Mouse (Mus musculus): ENCODE measurements around the gene Gm5901. TPM values are rescaled to one million over a fixed set of nuclear protein-coding genes. Genes with fewer than 3 reads are reported as not detected.

The Gm5901 gene
- polyA plus RNA-seq, 1 experiment: not detected

GRCm38 (mm10) chr7:105399935-105400624 lies 25.2 kb downstream of the Gm5901 start, which contains the start of gene Fam160a2:
TSS of gene Fam160a2 (minus strand) at chr7:105400054.
- DNase-seq (ENCODE audit: extremely low spot score in 1 of 2, low spot score in 1 of 2): peak; percentile 99 to 100

GRCm38 (mm10) chr7:105404268-105404667 lies 29.4 kb downstream of the Gm5901 start, which contains the start of gene Cnga4:
TSS of gene Cnga4 (plus strand) at chr7:105404568.
- no peak for DNase-seq (ENCODE audit: extremely low spot score in 1 of 2, low spot score in 1 of 2)

GRCm38 (mm10) chr7:105406322-105406721 lies 31.5 kb downstream of the Gm5901 start:
- DNase-seq (ENCODE audit: extremely low spot score in 1 of 2, low spot score in 1 of 2): no peak

- DNase-seq (ENCODE audit: extremely low spot score in 1 of 2, low spot score in 1 of 2): peak; percentile 74 to 95
Measured at GRCm38 (mm10) chr7:105411874-105412632, 37.2 kb downstream of the Gm5901 start.

GRCm38 (mm10) chr7:105414385-105414784 lies 39.5 kb downstream of the Gm5901 start:
- DNase-seq (ENCODE audit: extremely low spot score in 1 of 2, low spot score in 1 of 2): peak in 1 of 2 experiments; percentile 74

GRCm38 (mm10) chr7:105416529-105416928 lies 41.7 kb downstream of the Gm5901 start:
- no peak for DNase-seq (ENCODE audit: extremely low spot score in 1 of 2, low spot score in 1 of 2)

- DNase-seq (ENCODE audit: extremely low spot score in 1 of 2, low spot score in 1 of 2): no peak
Measured at GRCm38 (mm10) chr7:105418106-105418505, 43.3 kb downstream of the Gm5901 start.

- no peak for DNase-seq (ENCODE audit: extremely low spot score in 1 of 2, low spot score in 1 of 2)
Measured at GRCm38 (mm10) chr7:105420903-105421302, 46.1 kb downstream of the Gm5901 start.

- DNase-seq (ENCODE audit: extremely low spot score in 1 of 2, low spot score in 1 of 2): no peak
Measured at GRCm38 (mm10) chr7:105424368-105424767, 49.5 kb downstream of the Gm5901 start.

- peak in 1 of 2 experiments; percentile 75 for DNase-seq (ENCODE audit: extremely low spot score in 1 of 2, low spot score in 1 of 2)
Measured at GRCm38 (mm10) chr7:105425424-105426043, 50.7 kb downstream of the Gm5901 start, which contains the start of gene Cckbr. TSS of gene Cckbr (plus strand) at chr7:105425731.

GRCm38 (mm10) chr7:105426051-105426450 lies 51.2 kb downstream of the Gm5901 start:
- no peak for DNase-seq (ENCODE audit: extremely low spot score in 1 of 2, low spot score in 1 of 2)

Other genes with a start within 250 kb of the Gm5901 start
- 0.15 TPM in 1 of 2 replicates, not detected in the other for gene Olfr683, start 228.0 kb upstream of the Gm5901 start, polyA plus RNA-seq (2012; rRNA removed)
- gene Olfr684, start 211.4 kb upstream of the Gm5901 start, polyA plus RNA-seq (2012; rRNA removed): 0.11 TPM in 1 of 2 replicates, not detected in the other
- gene Olfr685, start 189.0 kb upstream of the Gm5901 start, polyA plus RNA-seq (2012; rRNA removed): 0.06 TPM in 1 of 2 replicates, not detected in the other
- 0.04 TPM in 1 of 2 replicates, not detected in the other for gene Olfr686, start 167.6 kb upstream of the Gm5901 start, polyA plus RNA-seq (2012; rRNA removed)
- gene Olfr688, start 86.9 kb upstream of the Gm5901 start, polyA plus RNA-seq (2012; rRNA removed): not detected in 2 replicates
- not detected in 2 replicates for gene Olfr689, start 63.9 kb upstream of the Gm5901 start, polyA plus RNA-seq (2012; rRNA removed)
- 0.30 and 1.3 TPM in 2 replicates for gene Olfr690, start 40.9 kb upstream of the Gm5901 start, polyA plus RNA-seq (2012; rRNA removed)
- 0.44 and 1.2 TPM in 2 replicates for gene Olfr691, start 32.8 kb upstream of the Gm5901 start, polyA plus RNA-seq (2012; rRNA removed)
- gene Olfr692, start 6.8 kb upstream of the Gm5901 start, polyA plus RNA-seq (2012; rRNA removed): not detected in 2 replicates
- 41.3 and 45.9 TPM in 2 replicates for gene Fam160a2, start 25.0 kb downstream of the Gm5901 start, polyA plus RNA-seq (2012; rRNA removed)
- gene Cnga4, start 29.5 kb downstream of the Gm5901 start, polyA plus RNA-seq (2012; rRNA removed): 1.5 and 1.8 TPM in 2 replicates
- 72.2 and 80.3 TPM in 2 replicates for gene Cckbr, start 50.7 kb downstream of the Gm5901 start, polyA plus RNA-seq (2012; rRNA removed)
- 30.1 and 30.8 TPM in 2 replicates for gene Cavin3, start 107.3 kb downstream of the Gm5901 start, polyA plus RNA-seq (2012; rRNA removed)
- 79.1 and 84.3 TPM in 2 replicates for gene Smpd1, start 179.3 kb downstream of the Gm5901 start, polyA plus RNA-seq (2012; rRNA removed)
- 480 and 492 TPM in 2 replicates for gene Apbb1, start 206.6 kb downstream of the Gm5901 start, polyA plus RNA-seq (2012; rRNA removed)
- gene Hpx, start 225.1 kb downstream of the Gm5901 start, polyA plus RNA-seq (2012; rRNA removed): 0.40 and 0.90 TPM in 2 replicates